Mouse (Mus musculus) bone marrow macrophage, adult 2 months (primary cell): ENCODE data around the gene Nt5c1a.

Source experiments
- CTCF ChIP-seq: IDR thresholded peaks from 2 replicates; pipeline ENCODE4 v1.5.1; 2012; ENCODE audit warnings: low read depth, mild to moderate bottlenecking, low read length, moderate library complexity
- POLR2A ChIP-seq: IDR thresholded peaks from 2 replicates; pipeline ENCODE4 v1.6.1; 2012; ENCODE audit warnings: mild to moderate bottlenecking, low read depth, low read length, borderline replicate concordance

GRCm38 (mm10) chr4:123229166-123229565, 27.9 kb downstream of the Nt5c1a start:
- TF ChIP-seq POLR2A (no peak), CTCF (no peak)
